Mouse (Mus musculus) small intestine, adult 2 months (tissue): ENCODE data around the gene Jarid2. TPM values are rescaled to one million over a fixed set of nuclear protein-coding genes. Genes with fewer than 3 reads are reported as not detected.

Source experiments
- H3K27ac ChIP-seq: fragments of 200-500 bp; 2 replicates; pipeline ENCODE4 v1.5.1; 2012; ENCODE audit warnings: low read depth, low read length, control low read depth, inconsistent platforms; ENCODE audit not compliant: insufficient read depth
- H3K27me3 ChIP-seq: fragments of 200-500 bp; 2 replicates; pipeline ENCODE4 v1.6.1; 2012; ENCODE audit warnings: mild to moderate bottlenecking, moderate library complexity, low read length, inconsistent platforms; ENCODE audit not compliant: control insufficient read depth, insufficient read depth
- H3K36me3 ChIP-seq: fragments of 200-500 bp; 2 replicates; pipeline ENCODE4 v1.6.1; 2012; ENCODE audit warnings: mild to moderate bottlenecking, low read length, control low read depth, inconsistent platforms; ENCODE audit not compliant: control insufficient read depth, insufficient read depth
- H3K4me1 ChIP-seq: fragments of 200-500 bp; 2 replicates; pipeline ENCODE4 v1.6.1; 2012; ENCODE audit warnings: low read length, inconsistent platforms, mixed read lengths; ENCODE audit not compliant: control insufficient read depth, insufficient read depth, insufficient read length
- H3K4me3 ChIP-seq: fragments of 200-500 bp; 2 replicates; pipeline ENCODE4 v1.5.1; 2012; ENCODE audit warnings: low read depth, mild to moderate bottlenecking, control low read depth, inconsistent platforms, low read length, moderate library complexity
- CTCF ChIP-seq: fragments of 200-500 bp; IDR thresholded peaks from 2 replicates; pipeline ENCODE4 v1.5.1; 2012; ENCODE audit warnings: low read depth, mild to moderate bottlenecking, control low read depth, inconsistent platforms, low read length, moderate library complexity, mixed read lengths; ENCODE audit not compliant: insufficient replicate concordance, insufficient read length; ENCODE audit errors: extremely low read depth
- POLR2A ChIP-seq: fragments of 200-500 bp; IDR thresholded peaks from 2 replicates; pipeline ENCODE4 v1.6.1; 2012; ENCODE audit warnings: low read depth, mild to moderate bottlenecking, control low read depth, inconsistent platforms, low read length, moderate library complexity
- WGBS: fragments of 180-500 bp; shearing (Covaris S2); methylation state at CpG from one replicate; pipeline ENCODE4 v1.1.7; 2018; 5-methylcytosine and 5-hydroxymethylcytosine counted together
- polyA plus RNA-seq: library from polyadenylated mRNA; depleted of rRNA; stranded (reverse); fragments of >200 nt; gene quantifications from 2 replicates; pipeline ENCODE4 v1.2.3, GENCODE M21; 2012; rRNA removed

Jarid2 gene
- 4.3 and 9.5 TPM in 2 replicates for polyA plus RNA-seq

DNA sequence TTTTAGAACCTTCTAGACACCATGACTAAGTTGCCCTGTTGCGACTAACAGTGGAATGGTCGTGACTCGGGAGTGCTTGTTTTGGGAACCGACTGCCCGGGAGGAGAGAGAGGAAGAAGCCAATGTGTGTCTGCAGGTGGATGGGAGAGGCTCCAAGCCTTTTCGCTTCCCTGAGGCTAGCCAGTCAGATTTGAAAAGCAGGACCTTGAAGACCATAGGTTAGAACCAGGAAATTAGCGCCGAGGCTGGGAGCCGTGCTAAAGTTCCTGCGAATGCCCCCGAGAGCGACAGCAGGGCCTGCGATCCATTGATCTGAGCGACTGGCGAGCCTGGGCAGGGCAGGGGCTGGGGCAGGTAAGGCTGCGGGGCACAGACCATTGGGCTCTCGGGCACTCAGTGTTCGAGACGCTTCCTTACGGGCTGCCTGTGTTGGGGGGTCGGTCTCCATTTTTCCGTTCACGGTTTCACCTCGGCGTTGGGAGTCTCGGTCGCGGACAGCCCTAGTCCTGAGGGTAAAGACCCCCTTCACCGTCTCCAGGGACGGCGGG is at the start of gene Jarid2:
Gene Jarid2 (plus strand): TSS at position 51 of the 548 bp plus-strand sequence.
- H3K4me3 ChIP-seq: peak within 1 kb of the TSS; percentile 95
- peaks cover 5% of the 10 kb centered on the region; the same call in 1 of the 2 replicates for H3K4me1 ChIP-seq
- TF ChIP-seq POLR2A: peak; percentile 50; the same call in 1 of the 2 replicates
- TF ChIP-seq CTCF: no peak
- no peaks in the 10 kb centered on the region for H3K36me3 ChIP-seq
- WGBS: 7% methylated on average over 31 of the region's 31 CpGs
- peak within 1 kb of the TSS; percentile 81 for H3K27ac ChIP-seq
- H3K27me3 ChIP-seq: no peaks in the 10 kb centered on the region

- Histone ChIP-seq H3K36me3 (no peaks in the 10 kb centered on the region), H3K4me1 (no peaks in the 10 kb centered on the region), H3K4me3 (no peak overlapping the region), H3K27ac (no peak overlapping the region), H3K27me3 (no peaks in the 10 kb centered on the region)
- TF ChIP-seq POLR2A: no peak
- TF ChIP-seq CTCF: no peak
- 85% methylated on average over 7 of the region's 7 CpGs for WGBS
These were observed 48.2 kb upstream of the Jarid2 start for GRCm38 (mm10) chr13:44681051-44681450.

GRCm38 (mm10) chr13:44688140-44688539 is 41.1 kb upstream of the Jarid2 start:
- H3K27ac ChIP-seq: no peak overlapping the region
- no peak for TF ChIP-seq CTCF
- TF ChIP-seq POLR2A: no peak
- 74% methylated on average over 3 of the region's 3 CpGs for WGBS
- H3K4me3 ChIP-seq: no peak overlapping the region
- no peaks in the 10 kb centered on the region for H3K27me3 ChIP-seq
- no peaks in the 10 kb centered on the region for H3K36me3 ChIP-seq
- H3K4me1 ChIP-seq: no peaks in the 10 kb centered on the region

- TF ChIP-seq POLR2A: no peak
- no peak for TF ChIP-seq CTCF
- Histone ChIP-seq H3K4me3 (no peak overlapping the region), H3K36me3 (no peaks in the 10 kb centered on the region), H3K4me1 (peaks cover 5% of the 10 kb centered on the region; the same call in 1 of the 2 replicates), H3K27me3 (no peaks in the 10 kb centered on the region), H3K27ac (no peak overlapping the region)
- 91% methylated on average over 10 of the region's 10 CpGs for WGBS
These were observed 31.6 kb upstream of the Jarid2 start for GRCm38 (mm10) chr13:44697628-44698027.

GRCm38 (mm10) chr13:44704036-44704801 is 25.1 kb upstream of the Jarid2 start:
- Histone ChIP-seq H3K4me1 (peaks cover 5% of the 10 kb centered on the region), H3K27ac (no peak overlapping the region), H3K27me3 (no peaks in the 10 kb centered on the region), H3K4me3 (no peak overlapping the region), H3K36me3 (no peaks in the 10 kb centered on the region)
- WGBS: 78% methylated on average over 15 of the region's 15 CpGs
- TF ChIP-seq POLR2A (no peak), CTCF (no peak)

DNA sequence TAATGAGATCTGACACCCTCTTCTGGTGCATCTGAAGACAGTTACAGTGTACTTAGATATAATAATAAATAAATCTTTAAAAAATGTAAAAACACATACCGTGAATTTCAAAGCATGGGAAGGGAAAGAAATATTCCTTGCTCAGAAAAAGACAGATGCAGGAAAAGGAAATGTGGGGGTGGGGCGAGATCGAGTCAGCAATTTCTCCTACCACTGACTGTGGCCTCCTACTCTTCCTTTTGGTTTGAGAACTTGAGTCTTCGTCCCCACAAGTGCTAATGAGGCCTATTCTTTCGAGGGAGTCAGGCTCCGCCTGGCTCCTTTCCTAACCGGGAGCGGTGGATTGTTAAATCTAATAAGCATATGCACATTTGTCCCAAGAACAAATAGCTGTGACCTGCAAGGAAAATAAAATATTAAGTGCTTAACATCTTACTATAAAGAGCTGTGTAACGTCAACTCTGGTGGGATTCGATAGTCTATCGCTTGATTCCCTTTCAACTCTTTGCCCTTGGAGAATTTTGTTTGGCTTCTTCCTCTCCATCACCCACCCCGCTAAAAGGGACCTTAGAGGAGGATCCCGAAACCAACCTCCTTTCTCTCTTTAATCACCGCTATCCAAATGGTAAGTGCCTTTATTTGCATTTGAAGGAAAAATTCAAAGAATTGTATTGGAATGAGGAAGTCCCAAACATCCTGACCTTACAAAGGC is 24.1 kb upstream of the Jarid2 start:
- Histone ChIP-seq H3K27me3 (no peaks in the 10 kb centered on the region), H3K27ac (no peak overlapping the region), H3K4me3 (no peak overlapping the region), H3K36me3 (no peaks in the 10 kb centered on the region), H3K4me1 (peaks cover 5% of the 10 kb centered on the region)
- TF ChIP-seq CTCF (no peak), POLR2A (no peak)
- WGBS: 86% methylated on average over 14 of the region's 14 CpGs

- H3K36me3 ChIP-seq: no peaks in the 10 kb centered on the region
- H3K4me1 ChIP-seq: peaks cover 5% of the 10 kb centered on the region
- WGBS: 88% methylated on average over 7 of the region's 7 CpGs
- TF ChIP-seq CTCF (no peak), POLR2A (no peak)
- no peaks in the 10 kb centered on the region for H3K27me3 ChIP-seq
- no peak overlapping the region for H3K4me3 ChIP-seq
- H3K27ac ChIP-seq: no peak overlapping the region
These were observed 23.6 kb upstream of the Jarid2 start for GRCm38 (mm10) chr13:44705743-44706044.
